Mouse (Mus musculus) adrenal gland, adult 18-20 months (tissue): ENCODE results near the gene Nexn. TPM values are rescaled to one million over a fixed set of nuclear protein-coding genes. Genes with fewer than 3 reads are reported as not detected.

Source experiments
- DNase-seq, 2 experiments: peaks; one replicate each; pipeline ENCODE4 v3.0.0; 2021 to 2022; ENCODE audit warnings: low spot score in 2 of 2
- total RNA-seq, 2 experiments: library from RNA; stranded (reverse); gene quantifications; 1 replicate in 1 of 2; 2 replicates in 1 of 2; pipeline ENCODE4 v1.2.3; 2021

The Nexn gene
- total RNA-seq, 2 experiments from 2014 or later = 4.3 to 5.8 TPM

- no peak for DNase-seq
These were observed 26.6 kb downstream of the Nexn start for GRCm38 (mm10) chr3:152239592-152239991.

- no peak for DNase-seq
These were observed 27.3 kb downstream of the Nexn start for GRCm38 (mm10) chr3:152238836-152239235.

DNA sequence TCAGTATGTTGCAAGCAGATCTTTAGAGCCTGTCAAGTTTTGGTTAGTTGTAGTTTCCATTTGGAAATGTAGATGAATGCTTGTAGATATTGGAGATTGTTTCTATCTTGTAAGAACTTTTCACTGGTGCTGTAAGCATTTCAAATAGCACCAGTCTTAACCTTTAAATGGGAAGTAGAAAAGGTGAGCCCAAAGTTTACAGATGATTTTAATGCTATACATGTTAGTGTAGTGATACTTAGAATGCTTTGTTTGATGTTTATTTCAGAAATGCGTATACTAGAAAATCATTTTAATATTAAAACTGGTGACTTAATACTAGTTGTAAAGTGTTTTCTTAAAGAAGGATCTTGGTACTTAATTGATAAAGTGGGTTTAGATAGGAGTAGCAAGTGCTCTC, 30.3 kb downstream of the Nexn start:
- no peak for DNase-seq

GRCm38 (mm10) chr3:152235238-152235637, 30.9 kb downstream of the Nexn start:
- DNase-seq = no peak

DNA sequence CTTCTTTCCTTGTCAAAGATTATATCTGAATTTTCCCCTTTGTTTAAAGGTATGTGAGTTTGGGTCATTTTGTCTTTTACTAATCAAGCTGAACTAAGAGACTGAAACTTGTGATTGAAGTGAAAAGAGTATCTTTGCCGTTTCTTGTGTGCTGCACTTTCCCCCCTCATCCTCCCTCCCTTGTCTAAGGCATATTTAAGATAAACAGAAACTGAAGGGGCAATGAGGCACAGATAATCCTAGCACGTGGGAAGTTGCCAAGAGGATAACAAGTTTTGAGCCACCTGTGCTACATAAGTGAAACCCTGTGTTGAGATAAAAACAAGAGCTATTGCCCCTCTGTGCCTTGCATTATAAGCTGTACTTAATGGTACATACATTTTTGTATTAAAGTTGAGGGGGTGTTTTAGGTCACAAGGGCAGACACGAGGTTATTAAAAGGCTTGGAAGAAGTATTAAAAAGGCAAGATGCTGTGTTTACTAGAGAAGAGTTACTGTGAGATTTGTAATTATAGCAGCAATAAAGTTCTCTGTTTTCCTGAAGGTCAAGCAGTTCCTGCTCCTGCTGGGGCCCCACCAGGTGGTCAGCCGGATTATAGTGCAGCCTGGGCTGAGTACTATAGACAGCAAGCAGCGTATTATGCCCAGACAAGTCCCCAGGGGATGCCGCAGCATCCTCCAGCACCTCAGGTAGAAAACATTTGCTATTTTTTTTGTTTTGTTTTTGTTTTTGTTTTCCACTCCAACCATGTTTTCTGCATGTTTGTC, 34.6 kb downstream of the Nexn start:
- no peak for DNase-seq

DNA sequence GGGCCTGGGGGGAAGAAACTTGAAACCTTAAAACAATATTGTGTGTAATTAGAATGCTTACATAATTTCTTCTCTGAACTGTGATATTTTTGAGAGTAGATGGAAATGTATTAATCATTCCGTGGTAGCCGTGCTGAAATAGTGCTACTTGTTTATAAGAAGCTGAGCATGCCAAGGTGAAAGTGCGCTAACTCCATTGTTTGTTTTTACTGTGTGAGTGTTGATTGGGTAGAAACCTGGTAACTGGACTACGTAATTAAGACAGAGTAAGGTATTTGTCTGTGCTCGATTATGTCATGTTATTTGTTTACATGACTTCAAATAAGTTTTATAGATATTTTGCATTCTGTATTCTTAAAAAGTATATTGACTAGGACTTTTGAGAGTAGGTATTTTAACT, 36.9 kb downstream of the Nexn start:
- no peak for DNase-seq

GRCm38 (mm10) chr3:152228843-152229242, 37.3 kb downstream of the Nexn start:
- no peak for DNase-seq

- DNase-seq = no peak
These were observed 40.2 kb downstream of the Nexn start for GRCm38 (mm10) chr3:152225906-152226305.

DNA sequence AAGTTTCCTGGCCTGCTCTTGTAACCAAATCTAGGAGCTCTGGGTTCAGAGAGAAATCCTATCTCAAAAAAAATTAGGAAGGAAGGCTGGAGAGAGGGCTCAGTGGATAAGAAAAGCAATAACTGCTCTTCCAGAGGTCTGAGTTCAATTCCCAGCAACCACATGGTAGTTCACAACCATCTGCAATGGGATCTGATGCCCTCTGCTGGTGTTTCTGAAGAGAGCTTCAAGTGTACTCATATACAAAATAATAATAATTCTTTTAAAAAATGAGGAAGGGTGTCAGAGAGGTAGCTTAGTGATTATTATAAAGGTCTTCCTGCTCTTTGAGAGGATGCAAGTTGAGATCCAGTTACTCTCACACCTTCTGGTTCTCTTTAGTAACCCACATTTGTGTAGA, 41.2 kb downstream of the Nexn start:
- DNase-seq = no peak

DNA sequence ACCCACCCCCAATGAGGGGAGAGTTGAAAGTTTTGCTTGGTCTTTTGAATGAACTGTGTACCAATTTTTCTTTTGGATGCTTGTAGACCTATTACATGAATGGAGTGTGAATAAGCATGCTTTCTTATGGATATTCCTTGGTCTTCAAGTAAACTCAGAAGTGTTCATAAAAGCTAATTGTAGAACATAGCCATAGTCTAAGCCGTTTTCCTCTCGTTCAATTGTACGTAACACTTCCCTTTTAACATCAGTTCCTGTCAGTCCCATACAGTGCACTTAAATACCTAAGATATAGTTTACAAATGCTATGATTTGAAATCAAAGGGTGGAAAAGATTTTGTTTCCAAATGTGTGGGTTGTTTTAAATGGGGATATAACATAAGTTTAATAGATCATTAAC, 52.7 kb downstream of the Nexn start:
- DNase-seq = no peak

DNA sequence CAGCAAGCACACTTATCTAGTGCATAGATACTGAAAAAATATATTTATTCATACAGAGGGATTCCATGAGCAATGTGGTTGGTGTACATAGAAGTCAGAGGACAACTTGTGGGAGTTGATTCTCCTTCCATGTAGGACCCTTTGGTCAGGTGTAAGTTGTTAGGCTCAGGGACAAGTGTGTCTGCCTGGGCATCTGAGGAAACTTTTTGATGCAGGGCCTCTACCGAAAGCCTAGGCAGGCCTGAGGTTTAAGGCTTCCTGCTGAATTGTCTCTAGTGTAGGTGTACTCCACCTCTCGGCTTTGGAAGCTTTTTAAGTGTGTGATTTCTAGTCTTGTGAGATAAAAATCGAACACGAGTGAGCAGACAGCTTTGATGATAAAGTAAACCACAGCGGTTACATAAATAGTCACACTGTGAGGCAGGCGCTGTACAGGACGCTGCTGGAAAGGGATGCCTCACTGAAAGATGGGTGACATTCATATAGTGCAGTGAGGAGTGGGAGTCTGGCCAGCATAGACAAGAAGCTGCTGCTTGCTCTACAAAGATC, 54.3 kb downstream of the Nexn start:
- DNase-seq = no peak

DNA sequence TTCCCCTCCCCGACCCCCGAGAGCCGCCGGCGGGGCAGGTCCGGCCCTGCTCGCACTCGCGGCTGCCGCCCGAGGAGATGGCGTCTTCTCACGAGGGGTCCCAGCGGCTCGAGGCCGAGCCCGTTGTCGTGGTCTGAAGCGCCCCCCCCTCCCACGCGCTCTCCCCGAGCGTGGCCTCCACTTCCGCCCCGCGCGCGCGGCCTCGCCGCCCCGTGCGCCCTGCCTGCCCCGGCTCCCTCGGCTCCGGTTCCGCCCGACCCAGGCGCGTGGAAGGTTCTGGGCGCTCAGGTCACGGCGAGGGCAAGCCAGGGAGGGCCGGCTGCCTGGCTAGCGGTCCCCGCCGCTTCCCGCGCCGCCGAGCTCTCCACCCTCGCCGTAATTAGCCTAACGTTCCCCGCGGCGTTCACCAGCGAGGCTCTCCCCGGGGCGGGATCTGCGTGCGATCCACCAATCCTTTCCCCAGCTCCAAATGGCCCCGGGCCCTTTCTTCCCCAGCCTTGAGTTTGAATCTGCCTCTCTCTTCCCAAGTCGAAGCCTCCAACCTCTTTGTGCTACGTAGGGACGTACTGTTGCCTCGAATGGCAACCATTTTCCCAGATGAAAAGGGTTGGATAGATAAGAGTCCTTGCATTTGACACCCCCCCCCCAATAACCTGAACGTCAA, 55.3 kb downstream of the Nexn start:
- DNase-seq = peak; percentile 73 to 77

DNA sequence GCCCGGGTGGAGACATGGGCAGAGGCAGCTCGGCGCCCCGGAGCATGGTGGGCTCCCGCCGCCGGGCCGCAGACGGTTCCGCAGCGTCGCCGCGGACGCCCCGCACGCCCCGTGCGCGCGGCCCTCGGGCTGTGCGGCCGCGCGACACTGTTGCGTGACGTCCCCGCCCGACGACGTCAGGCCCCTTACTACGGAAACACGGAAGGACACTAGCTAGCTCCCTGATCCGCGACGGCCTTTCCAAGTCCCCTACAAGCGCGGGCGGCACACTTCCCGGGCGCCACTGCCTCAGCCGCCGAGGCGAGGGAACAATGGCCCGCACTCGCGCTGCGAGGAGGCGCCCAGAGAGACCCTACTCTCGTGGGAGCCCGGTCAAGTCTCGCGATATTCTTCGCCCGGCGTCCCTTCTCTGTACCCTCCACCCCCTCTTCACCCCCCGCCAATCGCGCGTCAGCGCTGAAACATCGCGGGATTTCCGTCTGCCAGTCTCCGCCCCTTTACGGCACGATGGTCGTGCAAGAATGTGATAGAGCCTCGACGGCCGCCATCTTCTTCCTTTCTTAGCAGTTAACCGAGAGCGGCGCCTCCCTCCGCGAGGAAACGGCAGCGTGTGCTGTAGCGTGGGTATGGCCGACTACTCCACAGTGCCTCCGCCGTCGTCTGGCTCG, 56.0 kb downstream of the Nexn start, which contains the start of the genes Dnajb4 and Fubp1:
Dnajb4 (minus strand) TSS at position 336 of the 668 bp plus-strand sequence.
Fubp1 (plus strand) TSS at position 456 of the 668 bp plus-strand sequence.
- peak; percentile 100 for DNase-seq

GRCm38 (mm10) chr3:152209177-152209966, 56.8 kb downstream of the Nexn start:
- DNase-seq = peak in 1 of 2 experiments; percentile 46

GRCm38 (mm10) chr3:152208096-152208885, 57.9 kb downstream of the Nexn start:
- no peak for DNase-seq

DNA sequence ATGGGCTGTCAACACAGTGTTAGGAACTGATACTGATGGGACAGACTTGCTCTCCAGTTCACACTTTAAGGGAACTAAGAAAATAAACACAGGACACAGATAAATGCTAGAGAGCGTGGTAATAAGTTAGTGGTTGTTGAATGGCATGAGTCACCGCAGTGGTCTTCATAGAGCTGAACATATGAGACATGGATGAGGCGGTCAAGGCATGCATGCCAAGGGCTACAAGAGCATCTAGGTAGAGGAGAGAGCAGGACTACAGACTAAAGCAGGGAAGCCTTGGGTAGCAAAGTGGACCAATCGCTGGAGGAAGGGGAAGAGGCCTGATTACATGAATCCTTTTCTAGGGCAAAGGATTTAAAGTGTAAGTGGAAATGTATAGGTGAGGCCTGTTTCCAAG, 59.0 kb downstream of the Nexn start:
- DNase-seq = no peak

GRCm38 (mm10) chr3:152204577-152204976, 61.6 kb downstream of the Nexn start:
- no peak for DNase-seq

- no peak for DNase-seq
These were observed 62.2 kb downstream of the Nexn start for GRCm38 (mm10) chr3:152203996-152204395.

DNA sequence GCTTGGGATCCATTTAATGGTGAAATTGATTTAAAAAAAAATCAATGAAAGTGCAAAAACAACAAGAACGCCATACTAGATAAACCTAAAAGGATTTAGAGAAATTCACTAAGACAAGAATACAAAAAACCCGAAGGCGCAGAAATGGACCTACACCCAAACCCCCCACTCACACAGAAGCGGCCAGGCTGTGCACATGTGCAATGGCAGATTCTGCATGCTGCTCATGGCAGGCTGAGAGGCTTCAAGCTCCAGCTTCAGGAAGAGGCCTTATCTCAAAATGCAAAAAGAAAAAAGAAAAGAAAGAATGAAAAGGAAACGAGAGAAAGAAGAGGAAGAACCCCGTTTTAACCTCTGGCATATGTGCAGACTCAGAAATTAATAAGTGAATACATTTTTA, 62.7 kb downstream of the Nexn start:
- DNase-seq = no peak

DNA sequence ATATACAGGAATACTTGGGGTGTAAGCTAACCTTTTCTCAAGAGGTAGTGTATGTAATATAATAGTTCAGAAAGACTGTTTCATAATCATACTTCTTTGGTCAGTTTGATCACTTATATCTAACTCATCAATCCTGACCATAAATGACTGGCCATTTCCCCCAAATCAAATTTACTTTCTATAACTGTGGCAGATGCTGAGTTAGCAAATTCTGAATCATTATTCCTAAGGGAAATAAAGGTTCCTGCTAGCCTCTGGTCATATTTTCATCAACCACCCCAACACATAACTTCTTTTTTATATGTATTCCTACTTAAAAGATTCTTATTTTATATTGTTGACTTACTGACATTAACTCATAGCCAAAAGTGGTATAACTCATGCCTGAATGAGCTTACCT, 63.2 kb downstream of the Nexn start:
- no peak for DNase-seq
